Mouse (Mus musculus): ENCODE results near the gene Klhl12. TPM values are rescaled to one million over a fixed set of nuclear protein-coding genes. Genes with fewer than 3 reads are reported as not detected.
A peak's percentile ranks its signal among the peaks of the same experiment; 100 is the strongest.
"Not testable (repeated sequence)": the region's sequence is repeated elsewhere in the genome, so short reads cannot be mapped to it uniquely, and the experiment has no call there.

The Klhl12 gene
- polyA plus RNA-seq, 1 experiment, result 3.8 TPM

- Histone ChIP-seq H3K4me3 (ENCODE audit: insufficient read depth, low read length) (peak overlapping the region; percentile 1), H3K27ac (ENCODE audit: insufficient read depth, low read depth, low read length) (peak overlapping the region; percentile 94), H3K4me1 (ENCODE audit: control insufficient read depth, insufficient read depth, low read length) (peaks cover 49% of the 10 kb centered on the region)
- TF ChIP-seq CTCF (IDR thresholded peaks at IDR 0.05; ENCODE audit: low read depth, low read length) (no peak), POLR2A (IDR thresholded peaks at IDR 0.05; ENCODE audit: borderline replicate concordance, low read depth, low read length) (no peak)
Observed at GRCm38 (mm10) chr1:134419176-134419575, 36.2 kb upstream of the Klhl12 start.

- no peak for TF ChIP-seq POLR2A (IDR thresholded peaks at IDR 0.05; ENCODE audit: borderline replicate concordance, low read depth, low read length)
- TF ChIP-seq CTCF (IDR thresholded peaks at IDR 0.05; ENCODE audit: low read depth, low read length), result no peak
- H3K4me1 ChIP-seq (ENCODE audit: control insufficient read depth, insufficient read depth, low read length), result peaks cover 44% of the 10 kb centered on the region
- peak overlapping the region; percentile 35 for H3K4me3 ChIP-seq (ENCODE audit: insufficient read depth, low read length)
- peak overlapping the region; percentile 94 for H3K27ac ChIP-seq (ENCODE audit: insufficient read depth, low read depth, low read length)
Observed at GRCm38 (mm10) chr1:134419751-134420458, 35.4 kb upstream of the Klhl12 start.

- no peak overlapping the region for H3K4me3 ChIP-seq (ENCODE audit: insufficient read depth, low read length)
- H3K4me1 ChIP-seq (ENCODE audit: control insufficient read depth, insufficient read depth, low read length), result peaks cover 34% of the 10 kb centered on the region
- no peak for TF ChIP-seq CTCF (IDR thresholded peaks at IDR 0.05; ENCODE audit: low read depth, low read length)
- TF ChIP-seq POLR2A (IDR thresholded peaks at IDR 0.05; ENCODE audit: borderline replicate concordance, low read depth, low read length), result no peak
- no peak overlapping the region for H3K27ac ChIP-seq (ENCODE audit: insufficient read depth, low read depth, low read length)
Observed at GRCm38 (mm10) chr1:134423911-134424310, 31.4 kb upstream of the Klhl12 start.

GRCm38 (mm10) chr1:134426289-134426688, 29.0 kb upstream of the Klhl12 start:
- H3K4me3 ChIP-seq (ENCODE audit: insufficient read depth, low read length), result no peak overlapping the region
- no peak for TF ChIP-seq POLR2A (IDR thresholded peaks at IDR 0.05; ENCODE audit: borderline replicate concordance, low read depth, low read length)
- TF ChIP-seq CTCF (IDR thresholded peaks at IDR 0.05; ENCODE audit: low read depth, low read length), result no peak
- no peak overlapping the region for H3K27ac ChIP-seq (ENCODE audit: insufficient read depth, low read depth, low read length)
- H3K4me1 ChIP-seq (ENCODE audit: control insufficient read depth, insufficient read depth, low read length), result peaks cover 13% of the 10 kb centered on the region

GRCm38 (mm10) chr1:134433002-134433401, 22.3 kb upstream of the Klhl12 start:
- no peak overlapping the region for H3K4me3 ChIP-seq (ENCODE audit: insufficient read depth, low read length)
- no peaks in the 10 kb centered on the region for H3K4me1 ChIP-seq (ENCODE audit: control insufficient read depth, insufficient read depth, low read length)
- H3K27ac ChIP-seq (ENCODE audit: insufficient read depth, low read depth, low read length), result no peak overlapping the region
- TF ChIP-seq POLR2A (IDR thresholded peaks at IDR 0.05; ENCODE audit: borderline replicate concordance, low read depth, low read length), result no peak
- no peak for TF ChIP-seq CTCF (IDR thresholded peaks at IDR 0.05; ENCODE audit: low read depth, low read length)

- no peak for TF ChIP-seq CTCF (IDR thresholded peaks at IDR 0.05; ENCODE audit: low read depth, low read length)
- no peak for TF ChIP-seq POLR2A (IDR thresholded peaks at IDR 0.05; ENCODE audit: borderline replicate concordance, low read depth, low read length)
- no peak overlapping the region for H3K27ac ChIP-seq (ENCODE audit: insufficient read depth, low read depth, low read length)
- H3K4me1 ChIP-seq (ENCODE audit: control insufficient read depth, insufficient read depth, low read length), result no peaks in the 10 kb centered on the region
- H3K4me3 ChIP-seq (ENCODE audit: insufficient read depth, low read length), result no peak overlapping the region
Observed at GRCm38 (mm10) chr1:134433473-134433872, 21.9 kb upstream of the Klhl12 start.

- no peaks in the 10 kb centered on the region for H3K4me1 ChIP-seq (ENCODE audit: control insufficient read depth, insufficient read depth, low read length)
- no peak overlapping the region for H3K27ac ChIP-seq (ENCODE audit: insufficient read depth, low read depth, low read length)
- TF ChIP-seq CTCF (IDR thresholded peaks at IDR 0.05; ENCODE audit: low read depth, low read length) (0 out of 2 replicates have a peak, but pooled peaks have one; percentile 23), POLR2A (IDR thresholded peaks at IDR 0.05; ENCODE audit: borderline replicate concordance, low read depth, low read length) (no peak)
- H3K4me3 ChIP-seq (ENCODE audit: insufficient read depth, low read length), result no peak overlapping the region
Observed at GRCm38 (mm10) chr1:134435414-134435813, 19.9 kb upstream of the Klhl12 start.

- Histone ChIP-seq H3K27ac (ENCODE audit: insufficient read depth, low read depth, low read length) (no peak overlapping the region), H3K4me1 (ENCODE audit: control insufficient read depth, insufficient read depth, low read length) (no peaks in the 10 kb centered on the region)
Observed at GRCm38 (mm10) chr1:134440437-134440836, 14.9 kb upstream of the Klhl12 start.

GRCm38 (mm10) chr1:134441737-134442136, 13.6 kb upstream of the Klhl12 start:
- H3K4me3 ChIP-seq (ENCODE audit: insufficient read depth, low read length); H3K4me1 ChIP-seq (ENCODE audit: control insufficient read depth, insufficient read depth, low read length): not testable (repeated sequence)

More at GRCm38 (mm10) chr1:134440437-134440836, 14.9 kb upstream of the Klhl12 start:
- TF ChIP-seq CTCF (IDR thresholded peaks at IDR 0.05; ENCODE audit: low read depth, low read length), result no peak
- no peak overlapping the region for H3K4me3 ChIP-seq (ENCODE audit: insufficient read depth, low read length)

GRCm38 (mm10) chr1:134442394-134442793, 12.9 kb upstream of the Klhl12 start:
- no peak for TF ChIP-seq POLR2A (IDR thresholded peaks at IDR 0.05; ENCODE audit: borderline replicate concordance, low read depth, low read length)
- Histone ChIP-seq H3K4me1 (ENCODE audit: control insufficient read depth, insufficient read depth, low read length) (no peaks in the 10 kb centered on the region), H3K4me3 (ENCODE audit: insufficient read depth, low read length) (no peak overlapping the region), H3K27ac (ENCODE audit: insufficient read depth, low read depth, low read length) (no peak overlapping the region)

More at GRCm38 (mm10) chr1:134441737-134442136, 13.6 kb upstream of the Klhl12 start:
- not testable (repeated sequence) for H3K27ac ChIP-seq (ENCODE audit: insufficient read depth, low read depth, low read length)

GRCm38 (mm10) chr1:134443288-134443687, 12.0 kb upstream of the Klhl12 start:
- not testable (repeated sequence) for H3K4me1 ChIP-seq (ENCODE audit: control insufficient read depth, insufficient read depth, low read length); H3K27ac ChIP-seq (ENCODE audit: insufficient read depth, low read depth, low read length); H3K4me3 ChIP-seq (ENCODE audit: insufficient read depth, low read length)
